Mouse (Mus musculus) MEL (cell line): Measurements from ENCODE around the gene Dclre1b. TPM values are rescaled to one million over a fixed set of nuclear protein-coding genes. Genes with fewer than 3 reads are reported as not detected.
A peak's percentile ranks its signal among the peaks of the same experiment; 100 is the strongest.

Source experiments
- DNase-seq: peaks from one replicate; pipeline ENCODE4 v3.0.0; 2011; ENCODE audit warnings: low read depth, low spot score
- H3K27ac ChIP-seq: 2 replicates; pipeline ENCODE4 v1.5.1; 2012; ENCODE audit warnings: low read depth, mild to moderate bottlenecking, control low read depth, low read length, moderate library complexity; ENCODE audit not compliant: control insufficient read depth
- H3K27me3 ChIP-seq, 2 experiments: fragments of 150-350 bp in 1 of 2; sonication (generic) in 1 of 2; 2 replicates each; pipeline ENCODE4 v1.6.1; 2012; ENCODE audit warnings: low read length in 2 of 2, mild to moderate bottlenecking in 2 of 2, improper control_type of control experiment in 1 of 2, moderate library complexity in 1 of 2; ENCODE audit not compliant: insufficient read depth in 2 of 2, control insufficient read depth in 1 of 2
- H3K36me3 ChIP-seq, 2 experiments: 2 replicates each; pipeline ENCODE4 v1.6.1; 2012 to 2014; ENCODE audit warnings: low read length in 2 of 2, improper control_type of control experiment in 1 of 2, inconsistent platforms in 1 of 2, mild to moderate bottlenecking in 1 of 2; ENCODE audit not compliant: insufficient read depth in 2 of 2, control insufficient read depth in 1 of 2
- H3K4me1 ChIP-seq, 2 experiments: fragments of 150-350 bp in 1 of 2; sonication (generic) in 1 of 2; 2 replicates each; pipeline ENCODE4 v1.6.1; 2012; ENCODE audit warnings: low read length in 2 of 2, improper control_type of control experiment in 1 of 2, mild to moderate bottlenecking in 1 of 2; ENCODE audit not compliant: insufficient read depth in 2 of 2, control insufficient read depth in 1 of 2
- H3K4me3 ChIP-seq, 2 experiments: fragments of 150-350 bp in 1 of 2; sonication (generic) in 1 of 2; 2 replicates each; pipeline ENCODE4 v1.5.1; 2012; ENCODE audit warnings: low read depth in 2 of 2, low read length in 2 of 2, mild to moderate bottlenecking in 2 of 2, moderate library complexity in 2 of 2, control low read depth in 1 of 2, improper control_type of control experiment in 1 of 2; ENCODE audit not compliant: control insufficient read depth in 1 of 2, insufficient read depth in 1 of 2
- H3K79me2 ChIP-seq: 2 replicates; pipeline ENCODE4 v1.6.1; 2012; ENCODE audit warnings: mild to moderate bottlenecking, low read length, moderate library complexity; ENCODE audit not compliant: control insufficient read depth, poor library complexity, insufficient read depth
- H3K9ac ChIP-seq: 2 replicates; pipeline ENCODE4 v1.6.1; 2012; ENCODE audit warnings: low read depth, mild to moderate bottlenecking, control low read depth, low read length, moderate library complexity; ENCODE audit not compliant: control insufficient read depth, poor library complexity, severe bottlenecking
- H3K9me3 ChIP-seq: fragments of 150-350 bp; sonication (generic); replicated peaks from 2 replicates; pipeline ENCODE4 v1.6.1; 2012; ENCODE audit warnings: mild to moderate bottlenecking, low read length, improper control_type of control experiment, moderate library complexity; ENCODE audit not compliant: insufficient read depth
- BHLHE40 ChIP-seq: IDR thresholded peaks from 2 replicates; pipeline ENCODE4 v1.6.1; 2012; ENCODE audit warnings: low read depth, mild to moderate bottlenecking, inconsistent platforms, low read length, improper control_type of control experiment, borderline replicate concordance
- CHD1 ChIP-seq: IDR thresholded peaks from 2 replicates; pipeline ENCODE4 v1.6.1; 2012; ENCODE audit warnings: low read depth, mild to moderate bottlenecking, inconsistent platforms, low read length, improper control_type of control experiment
- CHD2 ChIP-seq: IDR thresholded peaks from 2 replicates; pipeline ENCODE4 v1.6.1; 2011; ENCODE audit warnings: low read length, improper control_type of control experiment
- CTCF ChIP-seq, 3 experiments: IDR thresholded peaks in 2 of 3; conservative IDR thresholded peaks in 1 of 3; 2 replicates each; pipeline ENCODE4 v1.5.1; 2011 to 2012; ENCODE audit warnings: low read length in 3 of 3, low read depth in 2 of 3, mild to moderate bottlenecking in 2 of 3, improper control_type of control experiment in 1 of 3, inconsistent platforms in 1 of 3, mixed read lengths in 1 of 3, moderate library complexity in 1 of 3; ENCODE audit not compliant: control insufficient read depth in 1 of 3, insufficient read depth in 1 of 3, poor library complexity in 1 of 3, severe bottlenecking in 1 of 3
- E2F4 ChIP-seq: IDR thresholded peaks from 2 replicates; pipeline ENCODE4 v1.6.1; 2011; ENCODE audit warnings: low read depth, low read length, improper control_type of control experiment, borderline replicate concordance
- EP300 ChIP-seq, 2 experiments: IDR thresholded peaks; 2 replicates each; pipeline ENCODE4 v1.6.1; 2011; ENCODE audit warnings: improper control_type of control experiment in 2 of 2, low read length in 2 of 2, low read depth in 1 of 2, mild to moderate bottlenecking in 1 of 2
- GABPA ChIP-seq: IDR thresholded peaks from 2 replicates; pipeline ENCODE4 v1.6.1; 2012; ENCODE audit warnings: low read depth, mild to moderate bottlenecking, inconsistent platforms, low read length, improper control_type of control experiment, moderate library complexity
- GATA1 ChIP-seq: IDR thresholded peaks from 2 replicates; pipeline ENCODE4 v1.6.1; 2011; ENCODE audit warnings: low read depth, low read length, improper control_type of control experiment
- HCFC1 ChIP-seq: IDR thresholded peaks from 2 replicates; pipeline ENCODE4 v1.6.1; 2012; ENCODE audit warnings: low read depth, mild to moderate bottlenecking, inconsistent platforms, low read length, improper control_type of control experiment, moderate library complexity
- JUND ChIP-seq: IDR thresholded peaks from 2 replicates; pipeline ENCODE4 v1.6.1; 2011; ENCODE audit warnings: low read depth, mild to moderate bottlenecking, improper control_type of control experiment, low read length
- KAT2A ChIP-seq: conservative IDR thresholded peaks from 2 replicates; pipeline ENCODE4 v1.6.1; 2012; ENCODE audit warnings: low read depth, low read length, improper control_type of control experiment, inconsistent platforms
- MAFK ChIP-seq: IDR thresholded peaks from 2 replicates; pipeline ENCODE4 v1.6.1; 2011; ENCODE audit warnings: low read depth, mild to moderate bottlenecking, low read length, improper control_type of control experiment, borderline replicate concordance
- MAX ChIP-seq: IDR thresholded peaks from 2 replicates; pipeline ENCODE4 v1.6.1; 2011; ENCODE audit warnings: low read length, improper control_type of control experiment
- MAZ ChIP-seq: IDR thresholded peaks from 2 replicates; pipeline ENCODE4 v1.6.1; 2012; ENCODE audit warnings: low read depth, mild to moderate bottlenecking, inconsistent platforms, low read length, improper control_type of control experiment
- MXI1 ChIP-seq: IDR thresholded peaks from 2 replicates; pipeline ENCODE4 v1.6.1; 2011; ENCODE audit warnings: mild to moderate bottlenecking, low read depth, low read length, improper control_type of control experiment
- MYC ChIP-seq: IDR thresholded peaks from 2 replicates; pipeline ENCODE4 v1.6.1; 2011; ENCODE audit warnings: low read depth, mild to moderate bottlenecking, low read length, improper control_type of control experiment, moderate library complexity
- NRF1 ChIP-seq: IDR thresholded peaks from 2 replicates; pipeline ENCODE4 v1.6.1; 2014; ENCODE audit warnings: low read depth, mild to moderate bottlenecking, inconsistent platforms, low read length, improper control_type of control experiment, moderate library complexity; ENCODE audit not compliant: poor library complexity, insufficient read depth, severe bottlenecking
- POLR2A ChIP-seq, 2 experiments: IDR thresholded peaks; 2 replicates each; pipeline ENCODE4 v1.6.1; 2011 to 2012; ENCODE audit warnings: low read length in 2 of 2, mild to moderate bottlenecking in 2 of 2, control low read depth in 1 of 2, improper control_type of control experiment in 1 of 2, low read depth in 1 of 2, moderate library complexity in 1 of 2; ENCODE audit not compliant: control insufficient read depth in 1 of 2, insufficient read depth in 1 of 2, poor library complexity in 1 of 2
- POLR2AphosphoS2 ChIP-seq: IDR thresholded peaks from 2 replicates; pipeline ENCODE4 v1.6.1; 2011; ENCODE audit warnings: low read length, improper control_type of control experiment
- POLR2AphosphoS5 ChIP-seq: IDR thresholded peaks from 2 replicates; pipeline ENCODE4 v1.6.1; 2012; ENCODE audit warnings: low read depth, borderline replicate concordance, mild to moderate bottlenecking, inconsistent platforms, low read length, moderate library complexity, mixed read lengths
- RAD21 ChIP-seq: IDR thresholded peaks from 2 replicates; pipeline ENCODE4 v1.6.1; 2011; ENCODE audit warnings: mild to moderate bottlenecking, low read depth, low read length, improper control_type of control experiment
- RCOR1 ChIP-seq: IDR thresholded peaks from 2 replicates; pipeline ENCODE4 v1.6.1; 2012; ENCODE audit warnings: low read depth, mild to moderate bottlenecking, inconsistent platforms, low read length, improper control_type of control experiment
- SIN3A ChIP-seq: IDR thresholded peaks from 2 replicates; pipeline ENCODE4 v1.6.1; 2012; ENCODE audit warnings: low read length, improper control_type of control experiment, inconsistent platforms
- SMC3 ChIP-seq: IDR thresholded peaks from 2 replicates; pipeline ENCODE4 v1.6.1; 2011; ENCODE audit warnings: low read depth, low read length, improper control_type of control experiment
- TAL1 ChIP-seq: IDR thresholded peaks from 2 replicates; pipeline ENCODE4 v1.6.1; 2012; ENCODE audit warnings: mild to moderate bottlenecking, inconsistent platforms, low read length, moderate library complexity, mixed read lengths
- TBP ChIP-seq: IDR thresholded peaks from 2 replicates; pipeline ENCODE4 v1.8.0; 2011; ENCODE audit warnings: low read depth, low read length, improper control_type of control experiment
- TCF12 ChIP-seq: IDR thresholded peaks from 2 replicates; pipeline ENCODE4 v1.6.1; 2014; ENCODE audit warnings: low read depth, mild to moderate bottlenecking, inconsistent platforms, low read length, improper control_type of control experiment, moderate library complexity
- UBTF ChIP-seq: IDR thresholded peaks from 2 replicates; pipeline ENCODE4 v1.6.1; 2012; ENCODE audit warnings: low read depth, mild to moderate bottlenecking, inconsistent platforms, low read length, improper control_type of control experiment, moderate library complexity, borderline replicate concordance; ENCODE audit not compliant: insufficient read depth
- USF1 ChIP-seq: IDR thresholded peaks from 2 replicates; pipeline ENCODE4 v1.6.1; 2014; ENCODE audit warnings: low read depth, mild to moderate bottlenecking, inconsistent platforms, low read length, improper control_type of control experiment, moderate library complexity
- USF2 ChIP-seq, 2 experiments: IDR thresholded peaks; 2 replicates each; pipeline ENCODE4 v1.6.1; 2011 to 2012; ENCODE audit warnings: improper control_type of control experiment in 2 of 2, low read length in 2 of 2, borderline replicate concordance in 1 of 2, inconsistent platforms in 1 of 2, low read depth in 1 of 2, mild to moderate bottlenecking in 1 of 2; ENCODE audit not compliant: insufficient read depth in 1 of 2
- ZC3H11A ChIP-seq: IDR thresholded peaks from 2 replicates; pipeline ENCODE4 v1.6.1; 2012; ENCODE audit warnings: low read depth, mild to moderate bottlenecking, inconsistent platforms, low read length, improper control_type of control experiment
- ZKSCAN1 ChIP-seq: IDR thresholded peaks from 2 replicates; pipeline ENCODE4 v1.6.1; 2012; ENCODE audit warnings: low read depth, mild to moderate bottlenecking, inconsistent platforms, low read length, improper control_type of control experiment, moderate library complexity
- ZMIZ1 ChIP-seq: IDR thresholded peaks from 2 replicates; pipeline ENCODE4 v1.6.1; 2012; ENCODE audit warnings: low read depth, mild to moderate bottlenecking, inconsistent platforms, low read length, improper control_type of control experiment, moderate library complexity
- ZNF384 ChIP-seq: IDR thresholded peaks from 2 replicates; pipeline ENCODE4 v1.6.1; 2012; ENCODE audit warnings: low read depth, mild to moderate bottlenecking, inconsistent platforms, low read length, improper control_type of control experiment
- polyA plus RNA-seq, 2 experiments: library from polyadenylated mRNA; stranded (reverse) in 1 of 2; unstranded in 1 of 2; fragments of >175 nt in 1 of 2; fragments of >200 nt in 1 of 2; gene quantifications; 2 replicates each; pipeline versions ENCODE4 v1.2.1 to v1.2.4; 2012; ENCODE audit warnings: low replicate concordance in 2 of 2, low read depth in 1 of 2; ENCODE audit not compliant: insufficient read length in 2 of 2, insufficient read depth in 1 of 2, missing spikeins in 1 of 2
- total RNA-seq: library from RNA; depleted of rRNA; stranded (reverse); fragments of 300-350 nt; gene quantifications from 2 replicates; pipeline ENCODE4 v1.2.3, GENCODE M21; 2012; rRNA removed

Dclre1b gene
- total RNA-seq (9.8 and 11.2 TPM in 2 replicates), polyA plus RNA-seq (10 to 100 TPM in 1 of 2 experiments, not detected in 1; 25.3 TPM)

GRCm38 (mm10) chr3:103808891-103809798, at the start of gene Dclre1b, which contains the start of the genes Ap4b1 and Gm43064:
Gene Dclre1b, minus strand, starts transcription at chr3:103809444.
Gene Ap4b1, plus strand, starts transcription at chr3:103809520.
Gene Gm43064, plus strand, starts transcription at chr3:103809573.
- Histone ChIP-seq H3K27me3 (no peaks in the 10 kb centered on the region), H3K79me2 (peaks cover 19% of the 10 kb centered on the region), H3K9ac (peak within 1 kb of the TSS; percentile 100), H3K36me3 (peaks cover 0 to 16% of the 10 kb centered on the region in 2 experiments), H3K27ac (peak within 1 kb of the TSS; percentile 97), H3K4me1 (peaks cover 4 to 9% of the 10 kb centered on the region in 2 experiments; a peak in 3 of 4 replicates), H3K9me3 (no peaks in the 10 kb centered on the region), H3K4me3 (peak within 1 kb of the TSS; percentile 83 to 100)
- peak; percentile 96 for DNase-seq
- no peak for TF ChIP-seq POLR2AphosphoS5
- peak; percentile 65; the same call in 1 of the 2 replicates for TF ChIP-seq KAT2A
- TF ChIP-seq TCF12, result peak; percentile 55
- TF ChIP-seq E2F4, result 0 out of 2 replicates have a peak, but pooled peaks have one; percentile 70
- peak; percentile 71 for TF ChIP-seq POLR2AphosphoS2
- TF ChIP-seq EP300 (IDR thresholded peaks at IDR 0.05; ENCODE audit: low read depth in 1 of 2, low read length in 2 of 2), result peak in 1 of 2 experiments; percentile 46; a peak in 1 of 4 replicates
- peak; percentile 91 for TF ChIP-seq HCFC1
- TF ChIP-seq NRF1, result peak; percentile 84
- no peak for TF ChIP-seq RAD21
- TF ChIP-seq CTCF (IDR thresholded peaks at IDR 0.05 in 2 of 3, conservative IDR thresholded peaks at IDR 0.05 in 1 of 3; ENCODE audit: control insufficient read depth in 1 of 3, insufficient read depth in 1 of 3, low read depth in 2 of 3, low read length in 3 of 3, poor library complexity in 1 of 3, severe bottlenecking in 1 of 3), result no peak
- peak; percentile 73 for TF ChIP-seq CHD2
- TF ChIP-seq BHLHE40, result 0 out of 2 replicates have a peak, but pooled peaks have one; percentile 10
- no peak for TF ChIP-seq CHD1
- TF ChIP-seq RCOR1, result 0 out of 2 replicates have a peak, but pooled peaks have one; percentile 16
- peak; percentile 65 for TF ChIP-seq TBP
- peak; percentile 81 for TF ChIP-seq MYC
- no peak for TF ChIP-seq ZNF384
- peak; percentile 6; the same call in 1 of the 2 replicates for TF ChIP-seq SMC3
- peak; percentile 63 for TF ChIP-seq MAX
- no peak for TF ChIP-seq USF2 (IDR thresholded peaks at IDR 0.05; ENCODE audit: borderline replicate concordance in 1 of 2, insufficient read depth in 1 of 2, low read depth in 1 of 2, low read length in 2 of 2)
- TF ChIP-seq ZKSCAN1, result no peak
- no peak for TF ChIP-seq ZC3H11A
- TF ChIP-seq ZMIZ1, result peak; percentile 73
- no peak for TF ChIP-seq GABPA
- peak; percentile 95 for TF ChIP-seq SIN3A
- TF ChIP-seq JUND, result no peak
- peak; percentile 38; the same call in 1 of the 2 replicates for TF ChIP-seq USF1
- TF ChIP-seq UBTF, result no peak
- TF ChIP-seq TAL1, result no peak
- TF ChIP-seq MAFK, result no peak
- no peak for TF ChIP-seq GATA1
- TF ChIP-seq MAZ, result peak; percentile 95; the same call in 1 of the 2 replicates
- peak; percentile 82 to 89 for TF ChIP-seq POLR2A (IDR thresholded peaks at IDR 0.05; ENCODE audit: control insufficient read depth in 1 of 2, insufficient read depth in 1 of 2, low read depth in 1 of 2, low read length in 2 of 2, poor library complexity in 1 of 2)
- peak; percentile 91 for TF ChIP-seq MXI1
